8 mouse cellular contexts compared by ENCODE assay signal in the genomic region with DNA sequence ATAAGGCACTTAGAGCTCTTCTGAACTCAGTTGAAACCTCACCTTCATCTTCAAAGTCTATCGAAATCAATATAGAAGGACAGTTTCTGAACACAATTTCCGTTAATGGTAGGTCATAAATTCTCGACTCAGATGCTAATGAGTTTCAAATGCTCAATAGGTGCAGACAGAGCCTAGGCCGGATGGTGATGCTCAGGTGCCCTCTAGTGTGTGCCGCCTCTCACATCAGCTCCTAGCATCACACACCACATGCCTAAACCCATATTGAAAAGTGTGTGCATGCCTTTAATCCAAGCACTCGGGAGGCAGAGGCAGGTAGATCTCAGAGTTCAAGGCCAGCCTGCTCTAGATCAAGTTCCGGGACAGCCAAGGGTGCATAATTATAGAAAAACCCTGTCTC. TPM values are rescaled to one million over a fixed set of nuclear protein-coding genes. Genes with fewer than 3 reads are reported as not detected.
DNase-seq lines count a peak whose midpoint lies in the region; ATAC-seq and TF ChIP-seq lines count a peak whose summit lies in the region.
"Had no signal": no experiment of that assay in that cellular context is flagged by ENCODE, and none has a peak within 500 bp of the region (broad histone marks: within the 10 kb centered on the region; RNA-seq: fewer than 3 reads in every experiment).

No protein-coding gene starts in this region.

- ATAC-seq in intestine, postnatal 0 days = no peak
- no peak for ATAC-seq in intestine, embryonic 15.5 days
- ATAC-seq in lung, postnatal 0 days = no peak
- ATAC-seq in Patski = no peak

- H3K4me1 ChIP-seq in intestine, postnatal 0 days (replicated peaks; ENCODE audit: control insufficient read depth, insufficient read depth, low read length) = no peaks in the 10 kb centered on the region
- no peaks in the 10 kb centered on the region for H3K4me1 ChIP-seq in intestine, embryonic 15.5 days (replicated peaks)
- H3K4me1 ChIP-seq in lung, postnatal 0 days (ENCODE audit: insufficient read depth, low read depth, low read length) = no peaks in the 10 kb centered on the region

- no peak overlapping the region for H3K27ac ChIP-seq in intestine, postnatal 0 days (ENCODE audit: low read depth, low read length)
- H3K27ac ChIP-seq in intestine, embryonic 15.5 days = no peak overlapping the region
- H3K27ac ChIP-seq in lung, postnatal 0 days (ENCODE audit: low read length) = no peak overlapping the region

- no peak for DNase-seq in lung, postnatal 0 days (ENCODE audit: low spot score)
- DNase-seq in lung, adult 18-20 months = no peak
- DNase-seq in Patski (ENCODE audit: low read depth, low spot score) = no peak
- DNase-seq in induced T-regulatory cell, adult 2 months (ENCODE audit: low read depth) = peak; percentile 6
- no peak for DNase-seq in ovary, postnatal 10 days (ENCODE audit: low spot score)
- DNase-seq: gastrocnemius, postnatal 36 days had no signal

- POLR2A ChIA-PET in Patski (lab: Charles Lee) = no interaction called here

- H3K9ac ChIP-seq in intestine, postnatal 0 days (ENCODE audit: low read depth, low read length) = no peak overlapping the region
- H3K9ac ChIP-seq in intestine, embryonic 15.5 days = no peak overlapping the region
- H3K9ac ChIP-seq in lung, postnatal 0 days (replicated peaks; ENCODE audit: low read depth) = no peak overlapping the region

- in situ Hi-C loops in Patski (cut with MboI; ENCODE audit: low pct_unique_long_range_greater_than_20kb) = loop anchor here (10.0 kb wide), 1 partner anchor 103 kb away; no protein-coding TSS in a partner anchor

- H3K27me3 ChIP-seq in intestine, postnatal 0 days (replicated peaks; ENCODE audit: control insufficient read depth, insufficient read depth, low read length) = no peaks in the 10 kb centered on the region
- H3K27me3 ChIP-seq in intestine, embryonic 15.5 days (replicated peaks) = no peaks in the 10 kb centered on the region
- no peaks in the 10 kb centered on the region for H3K27me3 ChIP-seq in lung, postnatal 0 days (replicated peaks; ENCODE audit: insufficient read depth, low read length)
- peaks cover 36% of the 10 kb centered on the region for H3K27me3 ChIP-seq in Patski

- TF ChIP-seq EP300 in lung, postnatal 0 days (IDR thresholded peaks at IDR 0.05) = no peak

- CTCF ChIA-PET in Patski (lab: Charles Lee) = interaction anchor here (0.8 to 1.5 kb wide), 2 partner anchors 24 to 103 kb away, joined by 4 to 5 read pairs; no protein-coding TSS in a partner anchor

- WGBS in intestine, postnatal 0 days = 59% methylated on average over 7 of the region's 7 CpGs
- 59% methylated on average over 7 of the region's 7 CpGs for WGBS in intestine, embryonic 15.5 days
- WGBS in lung, postnatal 0 days = 66% methylated on average over 7 of the region's 7 CpGs

- no peaks in the 10 kb centered on the region for H3K9me3 ChIP-seq in intestine, postnatal 0 days (ENCODE audit: control insufficient read depth)
- no peaks in the 10 kb centered on the region for H3K9me3 ChIP-seq in intestine, embryonic 15.5 days
- no peaks in the 10 kb centered on the region for H3K9me3 ChIP-seq in lung, postnatal 0 days (ENCODE audit: low read length)

- no peak overlapping the region for H3K4me3 ChIP-seq in intestine, postnatal 0 days (ENCODE audit: low read depth, low read length)
- no peak overlapping the region for H3K4me3 ChIP-seq in intestine, embryonic 15.5 days (replicated peaks)
- no peak overlapping the region for H3K4me3 ChIP-seq in lung, postnatal 0 days (ENCODE audit: low read depth, low read length)

- no peak overlapping the region for H3K4me2 ChIP-seq in intestine, postnatal 0 days (replicated peaks; ENCODE audit: low read depth)
- no peak overlapping the region for H3K4me2 ChIP-seq in intestine, embryonic 15.5 days (replicated peaks)
- H3K4me2 ChIP-seq in lung, postnatal 0 days (replicated peaks; ENCODE audit: low read depth, low read length) = no peak overlapping the region

- peak; percentile 72 for TF ChIP-seq CTCF in intestine, postnatal 0 days (IDR thresholded peaks at IDR 0.05; ENCODE audit: low read depth)
- TF ChIP-seq CTCF in lung, postnatal 0 days (IDR thresholded peaks at IDR 0.05) = peak; percentile 38
- peak; percentile 66 for TF ChIP-seq CTCF in Patski (IDR thresholded peaks at IDR 0.05)

- H3K36me3 ChIP-seq in intestine, postnatal 0 days (ENCODE audit: control insufficient read depth, insufficient read depth) = no peaks in the 10 kb centered on the region
- no peaks in the 10 kb centered on the region for H3K36me3 ChIP-seq in intestine, embryonic 15.5 days
- no peaks in the 10 kb centered on the region for H3K36me3 ChIP-seq in lung, postnatal 0 days (ENCODE audit: insufficient read depth, low read length)

RNA-seq across cellular contexts. Expression of gene Jhy, which starts 26.5 kb away (rescaled TPM):
- polyA plus RNA-seq in intestine, postnatal 0 days (2015; fragmentation: Nextera tagmentation; extraction: Ambion mirVana) = 0.14 TPM in 2 replicates
- 0.08 TPM in 1 of 2 replicates, not detected in the other for polyA plus RNA-seq in intestine, embryonic 15.5 days (2015; fragmentation: Nextera tagmentation; extraction: Ambion mirVana)
- 0.62 and 0.95 TPM in 2 replicates for polyA plus RNA-seq in lung, postnatal 0 days (2015; fragmentation: Nextera tagmentation; extraction: Ambion mirVana)
- not detected for polyA plus RNA-seq in Patski (2021)
